Mouse (Mus musculus): ENCODE measurements around the gene Zfp385c. TPM values are rescaled to one million over a fixed set of nuclear protein-coding genes. Genes with fewer than 3 reads are reported as not detected.

The Zfp385c gene
- polyA plus RNA-seq, 1 experiment from 2014 or later = not detected

DNA sequence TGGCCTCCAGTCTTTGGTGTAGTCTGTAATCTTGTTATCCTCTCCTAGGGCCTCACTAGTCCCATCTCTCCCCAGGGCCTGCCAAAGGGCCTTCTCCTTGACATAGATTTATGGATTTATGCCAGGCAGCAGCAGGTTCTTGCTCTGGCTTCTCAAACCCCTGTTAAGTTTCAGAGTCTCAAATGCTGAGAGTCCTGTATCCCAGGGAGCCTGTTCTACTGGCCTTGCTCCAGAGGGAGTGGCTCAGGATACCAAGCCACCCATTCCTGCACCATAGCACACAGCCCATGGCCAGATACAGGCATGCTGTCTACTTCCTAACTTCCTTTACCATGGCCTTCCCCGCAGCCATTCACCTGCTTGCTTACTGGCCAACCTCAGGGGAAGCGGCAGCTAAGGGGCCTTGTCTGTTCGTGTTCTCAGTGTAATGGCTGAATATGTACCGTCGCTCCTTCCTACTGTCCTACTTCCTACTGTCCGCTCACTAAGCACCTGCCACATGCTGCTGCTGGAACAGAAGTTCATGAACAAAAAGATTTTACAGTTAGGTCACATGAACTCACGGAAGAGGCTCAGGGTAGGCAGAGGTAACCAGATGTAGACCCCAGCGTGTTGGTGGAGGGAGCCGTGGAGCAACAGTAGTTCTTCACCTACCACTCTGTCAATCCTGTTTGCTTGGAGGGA is 113.0 kb downstream of the Zfp385c start:
- Histone ChIP-seq H3K4me1 (ENCODE audit: control insufficient read depth, low read depth, low read length) (peaks cover 14% of the 10 kb centered on the region), H3K27ac (ENCODE audit: low read length) (no peak overlapping the region), H3K36me3 (ENCODE audit: control insufficient read depth, insufficient read depth) (peaks cover 14% of the 10 kb centered on the region), H3K4me2 (ENCODE audit: low read depth, low read length) (no peak overlapping the region), H3K27me3 (ENCODE audit: control insufficient read depth, insufficient read depth, low read depth, low read length) (no peaks in the 10 kb centered on the region), H3K9ac (ENCODE audit: low read depth, low read length) (no peak overlapping the region), H3K9me3 (replicated peaks; ENCODE audit: control insufficient read depth, low read length) (no peaks in the 10 kb centered on the region), H3K4me3 (ENCODE audit: low read depth, low read length) (no peak overlapping the region)
- whole genome bisulfite sequencing (ENCODE audit: insufficient replicate concordance) = 86% methylated on average over 9 of the region's 9 CpGs
- no peak for ATAC-seq (ENCODE audit: low read depth)

DNA sequence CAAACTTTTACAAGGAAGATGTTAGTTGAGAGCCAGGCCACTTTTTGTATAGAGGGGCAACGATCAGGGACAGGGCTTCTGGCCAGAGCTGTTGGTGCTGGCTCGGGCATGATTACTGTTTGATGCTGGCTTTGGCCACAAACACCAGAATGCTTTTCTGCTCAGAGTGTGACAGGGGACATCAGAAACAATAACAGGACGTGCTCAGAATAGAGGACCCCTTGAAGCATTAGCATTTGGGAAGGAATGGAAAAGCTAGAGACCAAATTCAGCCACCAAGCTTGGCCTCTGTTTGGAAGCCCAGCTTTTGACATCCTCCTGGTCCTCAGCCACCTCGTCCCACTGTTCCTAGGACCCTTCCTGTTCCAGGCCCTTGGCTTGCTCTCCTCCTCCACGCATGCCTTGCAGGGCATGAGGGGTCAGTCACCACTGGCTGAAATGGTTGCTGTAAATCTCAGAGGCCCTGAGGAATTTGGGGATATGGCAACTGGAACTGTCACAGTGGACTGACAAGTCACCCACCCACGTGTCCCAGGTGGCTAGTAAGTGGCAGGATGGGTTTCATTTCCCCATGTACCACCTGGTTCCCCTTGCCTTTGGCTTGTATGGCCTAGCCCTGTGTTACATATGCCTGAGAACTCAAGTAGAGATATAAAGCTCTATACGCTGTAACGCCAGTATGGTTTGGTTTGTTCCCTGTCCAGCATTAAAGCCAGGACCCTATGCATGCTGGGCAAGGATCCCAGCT is 114.2 kb downstream of the Zfp385c start:
- H3K9ac ChIP-seq (ENCODE audit: low read depth, low read length) = no peak overlapping the region
- no peak overlapping the region for H3K4me3 ChIP-seq (ENCODE audit: low read depth, low read length)
- no peak for ATAC-seq (ENCODE audit: low read depth)
- H3K4me1 ChIP-seq (ENCODE audit: control insufficient read depth, low read depth, low read length) = peaks cover 14% of the 10 kb centered on the region
- H3K36me3 ChIP-seq (ENCODE audit: control insufficient read depth, insufficient read depth) = peaks cover 3% of the 10 kb centered on the region; the same call in 1 of the 2 replicates
- WGBS (ENCODE audit: insufficient replicate concordance) = 72% methylated on average over 8 of the region's 8 CpGs
- no peaks in the 10 kb centered on the region for H3K27me3 ChIP-seq (ENCODE audit: control insufficient read depth, insufficient read depth, low read depth, low read length)
- no peak overlapping the region for H3K27ac ChIP-seq (ENCODE audit: low read length)
- no peak overlapping the region for H3K4me2 ChIP-seq (ENCODE audit: low read depth, low read length)
- no peaks in the 10 kb centered on the region for H3K9me3 ChIP-seq (replicated peaks; ENCODE audit: control insufficient read depth, low read length)

Other genes with a start within 250 kb of the Zfp385c start
- 1.7 and 1.9 TPM in 2 replicates for gene Klhl11, start 219.7 kb downstream of the Zfp385c start, polyA plus RNA-seq (2015; fragmentation: Nextera tagmentation; extraction: Ambion mirVana)
- gene Acly, start 164.5 kb downstream of the Zfp385c start, polyA plus RNA-seq (2015; fragmentation: Nextera tagmentation; extraction: Ambion mirVana) = 114 and 120 TPM in 2 replicates
- gene Ttc25, start 146.8 kb downstream of the Zfp385c start, polyA plus RNA-seq (2015; fragmentation: Nextera tagmentation; extraction: Ambion mirVana) = 0.06 and 0.11 TPM in 2 replicates
- 13.8 TPM in 2 replicates for gene Cnp, start 117.6 kb downstream of the Zfp385c start, polyA plus RNA-seq (2015; fragmentation: Nextera tagmentation; extraction: Ambion mirVana)
- gene Nkiras2, start 73.2 kb downstream of the Zfp385c start, polyA plus RNA-seq (2015; fragmentation: Nextera tagmentation; extraction: Ambion mirVana) = 18.1 and 19.7 TPM in 2 replicates
- 56.8 and 60.9 TPM in 2 replicates for gene Dnajc7, start 72.3 kb downstream of the Zfp385c start, polyA plus RNA-seq (2015; fragmentation: Nextera tagmentation; extraction: Ambion mirVana)
- 1.9 and 2.2 TPM in 2 replicates for gene Dhx58, start 11.8 kb upstream of the Zfp385c start, polyA plus RNA-seq (2015; fragmentation: Nextera tagmentation; extraction: Ambion mirVana)
- gene Kat2a, start 20.0 kb upstream of the Zfp385c start, polyA plus RNA-seq (2015; fragmentation: Nextera tagmentation; extraction: Ambion mirVana) = 9.9 and 12.0 TPM in 2 replicates
- gene Hspb9, start 21.4 kb upstream of the Zfp385c start, polyA plus RNA-seq (2015; fragmentation: Nextera tagmentation; extraction: Ambion mirVana) = 0.24 TPM in 1 of 2 replicates, not detected in the other
- 21.9 and 22.6 TPM in 2 replicates for gene Rab5c, start 45.8 kb upstream of the Zfp385c start, polyA plus RNA-seq (2015; fragmentation: Nextera tagmentation; extraction: Ambion mirVana)
- gene Kcnh4, start 67.5 kb upstream of the Zfp385c start, polyA plus RNA-seq (2015; fragmentation: Nextera tagmentation; extraction: Ambion mirVana) = not detected in 2 replicates
- gene Hcrt, start 70.5 kb upstream of the Zfp385c start, polyA plus RNA-seq (2015; fragmentation: Nextera tagmentation; extraction: Ambion mirVana) = not detected in 2 replicates
- gene Ghdc, start 78.5 kb upstream of the Zfp385c start, polyA plus RNA-seq (2015; fragmentation: Nextera tagmentation; extraction: Ambion mirVana) = 1.6 and 2.1 TPM in 2 replicates
- 21.8 and 22.6 TPM in 2 replicates for gene Stat5b, start 158.3 kb upstream of the Zfp385c start, polyA plus RNA-seq (2015; fragmentation: Nextera tagmentation; extraction: Ambion mirVana)
- gene Stat5a, start 166.9 kb upstream of the Zfp385c start, polyA plus RNA-seq (2015; fragmentation: Nextera tagmentation; extraction: Ambion mirVana) = 8.1 and 8.3 TPM in 2 replicates
- gene Stat3, start 247.1 kb upstream of the Zfp385c start, polyA plus RNA-seq (2015; fragmentation: Nextera tagmentation; extraction: Ambion mirVana) = 32.8 and 39.2 TPM in 2 replicates

Data from liver, embryonic 16.5 days (tissue).